Mouse (Mus musculus) cerebellum, adult 2 months (tissue): ENCODE measurements around the gene Slc26a3.

ENCODE experiments used
- CTCF ChIP-seq: fragments of 200-500 bp; IDR thresholded peaks from 2 replicates; pipeline ENCODE4 v1.5.1; 2011; ENCODE audit warnings: low read depth, mild to moderate bottlenecking, control low read depth, low read length, moderate library complexity, borderline replicate concordance; ENCODE audit not compliant: insufficient read depth
- POLR2A ChIP-seq: fragments of 200-500 bp; IDR thresholded peaks from 2 replicates; pipeline ENCODE4 v1.6.1; 2011; ENCODE audit warnings: low read length, control low read depth, borderline replicate concordance; ENCODE audit not compliant: insufficient read depth

DNA sequence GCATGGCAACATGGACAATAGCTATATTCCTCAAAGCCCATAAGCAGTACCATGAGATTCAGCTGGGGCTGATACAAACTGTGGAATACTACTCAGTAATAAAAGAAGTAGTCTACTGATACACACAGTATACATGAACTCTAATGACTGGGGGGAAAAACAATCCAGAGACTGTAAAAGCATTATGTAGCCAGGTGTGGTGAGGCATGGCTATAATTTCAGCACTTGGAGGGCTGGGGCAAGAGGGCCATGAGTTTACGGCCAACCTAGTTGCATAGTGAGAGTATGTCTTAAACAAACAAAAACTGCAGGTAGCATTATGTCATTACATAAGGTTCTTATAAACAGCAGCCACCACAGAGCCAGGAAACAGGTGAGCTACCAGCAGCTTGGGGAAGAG, 10.2 kb downstream of the Slc26a3 start:
- TF ChIP-seq CTCF (no peak), POLR2A (no peak)
